Mouse (Mus musculus): ENCODE measurements around the gene Otof. TPM values are rescaled to one million over a fixed set of nuclear protein-coding genes. Genes with fewer than 3 reads are reported as not detected.
A peak's percentile ranks its signal among the peaks of the same experiment; 100 is the strongest.

The Otof gene
- polyA plus RNA-seq, 1 experiment from 2014 or later, result 0.09 TPM

DNA sequence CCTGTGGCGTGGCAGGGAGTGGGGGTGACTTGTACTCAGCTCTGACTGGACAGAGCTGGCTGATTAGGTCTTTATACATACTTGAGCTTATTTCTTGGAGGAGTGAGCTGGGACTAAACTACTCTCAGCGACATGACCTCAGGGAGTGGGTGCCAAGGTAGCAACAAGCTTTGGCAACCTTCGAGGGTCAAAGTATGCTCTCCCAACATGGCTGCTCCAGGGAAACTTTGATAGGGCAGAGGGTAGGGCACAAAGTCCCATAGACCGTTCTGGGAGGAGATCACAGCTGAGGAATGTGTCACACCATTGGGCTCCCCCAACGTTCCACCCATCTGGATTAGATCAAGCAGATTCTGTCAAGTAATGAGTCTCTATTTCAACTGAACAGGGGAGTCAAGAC lies 22.9 kb upstream of the Otof start:
- no peaks in the 10 kb centered on the region for H3K27me3 ChIP-seq (ENCODE audit: control insufficient read depth, insufficient read depth, low read length)
- no peaks in the 10 kb centered on the region for H3K9me3 ChIP-seq (ENCODE audit: control insufficient read depth, low read length)
- no peak overlapping the region for H3K4me3 ChIP-seq (ENCODE audit: low read depth, low read length)
- ATAC-seq (replicated peaks; ENCODE audit: low FRiP score) (no peak), DNase-seq (ENCODE audit: low spot score) (no peak)
- no peaks in the 10 kb centered on the region for H3K4me1 ChIP-seq (replicated peaks; ENCODE audit: control insufficient read depth, insufficient read depth, low read length)
- H3K27ac ChIP-seq (ENCODE audit: low read depth, low read length), result no peak overlapping the region
- 84% methylated on average over 5 of the region's 5 CpGs for WGBS
- H3K9ac ChIP-seq (ENCODE audit: low read length), result no peak overlapping the region
- H3K4me2 ChIP-seq (ENCODE audit: low read depth, low read length, severe bottlenecking), result no peak overlapping the region
- no peaks in the 10 kb centered on the region for H3K36me3 ChIP-seq (ENCODE audit: control insufficient read depth, insufficient read depth, low read length)

DNA sequence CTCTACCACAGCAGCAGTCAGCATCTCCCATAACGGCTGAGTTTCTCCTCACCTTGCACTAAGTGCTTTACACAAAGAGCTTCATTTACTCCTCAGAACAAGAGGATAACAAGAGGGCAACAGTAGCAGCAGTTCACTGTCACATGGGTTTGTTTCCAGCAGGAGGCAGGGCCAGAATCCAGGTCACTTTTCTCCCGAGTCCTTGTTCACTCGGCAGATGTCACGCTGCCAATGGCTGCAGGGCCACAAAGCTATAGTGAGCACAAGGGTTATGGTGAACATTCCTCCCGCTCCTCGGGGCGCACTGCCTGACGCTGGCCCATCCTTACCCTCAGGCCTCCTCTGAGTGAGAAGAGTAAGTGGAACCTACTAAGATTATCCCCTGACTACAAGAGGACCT lies 21.8 kb upstream of the Otof start:
- Histone ChIP-seq H3K36me3 (ENCODE audit: control insufficient read depth, insufficient read depth, low read length) (no peaks in the 10 kb centered on the region), H3K4me3 (ENCODE audit: low read depth, low read length) (no peak overlapping the region), H3K27ac (ENCODE audit: low read depth, low read length) (no peak overlapping the region), H3K9ac (ENCODE audit: low read length) (no peak overlapping the region), H3K4me2 (ENCODE audit: low read depth, low read length, severe bottlenecking) (no peak overlapping the region), H3K27me3 (ENCODE audit: control insufficient read depth, insufficient read depth, low read length) (no peaks in the 10 kb centered on the region), H3K4me1 (replicated peaks; ENCODE audit: control insufficient read depth, insufficient read depth, low read length) (no peaks in the 10 kb centered on the region), H3K9me3 (ENCODE audit: control insufficient read depth, low read length) (no peaks in the 10 kb centered on the region)
- DNase-seq (ENCODE audit: low spot score), result no peak
- ATAC-seq (replicated peaks; ENCODE audit: low FRiP score), result no peak
- 89% methylated on average over 8 of the region's 8 CpGs for WGBS

DNA sequence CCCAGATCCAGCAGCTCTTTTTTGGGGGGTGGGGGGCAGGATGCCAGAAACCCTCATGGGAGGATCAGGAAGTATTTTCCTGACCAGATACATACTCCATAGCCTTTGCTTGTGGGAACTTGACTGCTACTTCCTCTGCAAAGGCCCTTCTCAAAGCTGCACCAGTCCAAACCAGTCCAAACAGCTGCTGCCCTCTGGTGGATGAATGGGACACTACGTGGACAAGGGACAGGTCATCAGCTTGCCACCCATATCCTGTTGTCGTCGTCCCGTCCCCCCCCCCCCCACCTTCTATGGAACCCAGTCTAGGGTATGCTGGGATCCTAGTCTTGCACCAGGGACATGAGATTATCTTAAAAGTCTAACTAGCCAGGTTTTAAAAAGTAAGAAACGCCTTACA lies 20.6 kb upstream of the Otof start:
- no peak for ATAC-seq (replicated peaks; ENCODE audit: low FRiP score)
- Histone ChIP-seq H3K27ac (ENCODE audit: low read depth, low read length) (no peak overlapping the region), H3K27me3 (ENCODE audit: control insufficient read depth, insufficient read depth, low read length) (no peaks in the 10 kb centered on the region)

DNA sequence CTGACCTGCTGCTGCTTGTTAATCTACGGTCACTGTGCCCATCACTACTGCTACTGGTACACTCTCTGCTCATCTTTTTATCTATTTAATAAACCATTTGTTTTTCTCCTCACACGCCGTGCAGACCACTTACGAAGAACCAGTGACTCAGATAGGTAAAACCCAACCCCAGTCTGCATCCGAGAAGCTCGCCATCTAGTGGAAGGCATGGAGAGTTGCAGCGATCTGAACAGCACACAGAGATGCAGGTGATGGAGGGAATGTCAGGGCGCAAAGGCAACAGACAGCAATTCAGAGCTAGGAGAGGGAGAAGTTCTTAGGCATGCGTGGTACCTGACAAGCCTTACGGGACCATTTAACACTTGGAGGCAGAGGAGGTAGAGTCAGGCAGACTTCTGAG lies 14.8 kb upstream of the Otof start:
- ATAC-seq (replicated peaks; ENCODE audit: low FRiP score) (no peak), DNase-seq (ENCODE audit: low spot score) (no peak)
- WGBS, result 47% methylated on average over 10 of the region's 10 CpGs
- no peaks in the 10 kb centered on the region for H3K36me3 ChIP-seq (ENCODE audit: control insufficient read depth, insufficient read depth, low read length)
- H3K27ac ChIP-seq (ENCODE audit: low read depth, low read length), result no peak overlapping the region
- no peak overlapping the region for H3K4me3 ChIP-seq (ENCODE audit: low read depth, low read length)
- H3K9me3 ChIP-seq (ENCODE audit: control insufficient read depth, low read length), result no peaks in the 10 kb centered on the region; the same call in 1 of the 2 replicates
- H3K27me3 ChIP-seq (ENCODE audit: control insufficient read depth, insufficient read depth, low read length), result no peaks in the 10 kb centered on the region
- no peaks in the 10 kb centered on the region for H3K4me1 ChIP-seq (replicated peaks; ENCODE audit: control insufficient read depth, insufficient read depth, low read length)
- H3K4me2 ChIP-seq (ENCODE audit: low read depth, low read length, severe bottlenecking), result no peak overlapping the region
- H3K9ac ChIP-seq (ENCODE audit: low read length), result no peak overlapping the region

More for the DNA sequence above, 20.6 kb upstream of the Otof start:
- Histone ChIP-seq H3K36me3 (ENCODE audit: control insufficient read depth, insufficient read depth, low read length) (no peaks in the 10 kb centered on the region), H3K4me2 (ENCODE audit: low read depth, low read length, severe bottlenecking) (no peak overlapping the region), H3K4me1 (replicated peaks; ENCODE audit: control insufficient read depth, insufficient read depth, low read length) (no peaks in the 10 kb centered on the region), H3K9ac (ENCODE audit: low read length) (no peak overlapping the region), H3K9me3 (ENCODE audit: control insufficient read depth, low read length) (no peaks in the 10 kb centered on the region; the same call in 1 of the 2 replicates), H3K4me3 (ENCODE audit: low read depth, low read length) (no peak overlapping the region)
- DNase-seq (ENCODE audit: low spot score), result peak; percentile 85
- 19% methylated on average over 5 of the region's 5 CpGs for WGBS

DNA sequence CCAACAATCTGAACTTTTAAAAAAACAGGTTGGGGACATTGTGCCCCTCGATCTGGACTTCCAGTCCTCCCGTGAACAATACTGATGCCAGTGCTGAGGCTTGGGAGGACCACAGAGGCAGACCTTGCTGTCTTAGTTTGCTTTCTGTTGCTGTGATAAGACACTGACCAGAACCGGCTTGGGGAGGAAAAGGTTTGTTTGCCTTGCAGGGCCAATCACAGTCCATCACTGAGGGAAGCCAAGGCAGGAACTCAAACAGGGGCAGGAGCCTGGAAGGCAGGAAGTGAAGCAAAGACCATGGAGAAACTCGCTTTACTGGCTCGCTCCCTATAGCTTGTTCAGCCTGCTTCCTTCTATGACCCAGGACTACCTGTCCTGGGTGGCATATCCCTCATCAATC lies 10.4 kb upstream of the Otof start:
- Histone ChIP-seq H3K4me2 (ENCODE audit: low read depth, low read length, severe bottlenecking) (no peak overlapping the region), H3K36me3 (ENCODE audit: control insufficient read depth, insufficient read depth, low read length) (no peaks in the 10 kb centered on the region), H3K4me3 (ENCODE audit: low read depth, low read length) (no peak overlapping the region), H3K9ac (ENCODE audit: low read length) (no peak overlapping the region), H3K27ac (ENCODE audit: low read depth, low read length) (no peak overlapping the region), H3K9me3 (ENCODE audit: control insufficient read depth, low read length) (no peaks in the 10 kb centered on the region), H3K4me1 (replicated peaks; ENCODE audit: control insufficient read depth, insufficient read depth, low read length) (no peaks in the 10 kb centered on the region; the same call in 1 of the 2 replicates), H3K27me3 (ENCODE audit: control insufficient read depth, insufficient read depth, low read length) (no peaks in the 10 kb centered on the region)
- WGBS, result 88% methylated on average over 5 of the region's 5 CpGs
- no peak for DNase-seq (ENCODE audit: low spot score)
- ATAC-seq (replicated peaks; ENCODE audit: low FRiP score), result no peak

DNA sequence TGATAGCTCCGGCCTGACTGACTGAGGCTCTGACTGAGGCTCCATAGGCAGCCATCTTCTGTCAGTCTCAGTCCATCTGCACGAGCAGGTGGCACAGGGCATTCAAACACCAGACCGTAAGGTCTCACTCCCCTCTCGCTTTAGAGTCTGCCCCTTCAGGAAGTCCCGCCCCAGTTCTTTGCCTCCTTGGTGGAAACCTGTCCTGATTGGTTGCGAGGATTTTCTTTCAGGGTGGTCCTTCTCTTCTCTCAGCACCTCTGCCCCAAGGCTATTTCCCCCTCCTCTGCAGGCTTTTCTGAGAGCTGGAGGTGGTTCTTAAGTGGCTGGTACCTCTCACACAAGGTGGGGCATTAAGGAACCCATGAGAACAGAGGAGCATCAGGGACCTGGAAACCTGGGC lies 8.7 kb upstream of the Otof start:
- Histone ChIP-seq H3K9me3 (ENCODE audit: control insufficient read depth, low read length) (no peaks in the 10 kb centered on the region), H3K9ac (ENCODE audit: low read length) (no peak overlapping the region), H3K27ac (ENCODE audit: low read depth, low read length) (no peak overlapping the region), H3K4me3 (ENCODE audit: low read depth, low read length) (no peak overlapping the region), H3K27me3 (ENCODE audit: control insufficient read depth, insufficient read depth, low read length) (peaks cover 2% of the 10 kb centered on the region; the same call in 1 of the 2 replicates), H3K36me3 (ENCODE audit: control insufficient read depth, insufficient read depth, low read length) (no peaks in the 10 kb centered on the region), H3K4me2 (ENCODE audit: low read depth, low read length, severe bottlenecking) (no peak overlapping the region), H3K4me1 (replicated peaks; ENCODE audit: control insufficient read depth, insufficient read depth, low read length) (peaks cover 9% of the 10 kb centered on the region; the same call in 1 of the 2 replicates)
- ATAC-seq (replicated peaks; ENCODE audit: low FRiP score), result no peak
- DNase-seq (ENCODE audit: low spot score), result no peak
- WGBS, result 57% methylated on average over 6 of the region's 6 CpGs

DNA sequence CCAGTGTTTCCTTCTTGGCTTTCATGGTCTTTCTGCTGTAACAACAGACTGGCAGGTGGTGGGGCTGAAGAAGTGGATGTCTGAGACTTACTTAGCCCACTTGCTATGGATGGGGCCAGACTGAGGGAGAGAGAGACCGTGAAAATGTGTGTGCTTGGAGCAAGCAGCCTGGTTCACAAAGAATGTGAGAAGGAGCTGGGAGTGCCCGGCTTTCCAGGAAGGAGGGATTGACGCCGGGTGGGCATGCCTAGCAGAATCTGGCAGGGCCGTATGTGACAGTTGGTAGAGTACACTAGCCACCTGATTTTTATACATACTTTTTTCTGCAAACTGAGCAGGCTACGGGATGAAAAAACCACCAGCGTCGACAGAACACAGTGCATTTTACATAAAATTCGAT lies 4.6 kb upstream of the Otof start:
- Histone ChIP-seq H3K27ac (ENCODE audit: low read depth, low read length) (no peak overlapping the region), H3K9ac (ENCODE audit: low read length) (0 out of 2 replicates have a peak overlapping the region, but pooled peaks have one; percentile 37), H3K4me2 (ENCODE audit: low read depth, low read length, severe bottlenecking) (peak overlapping the region; percentile 47), H3K27me3 (ENCODE audit: control insufficient read depth, insufficient read depth, low read length) (peaks cover 2% of the 10 kb centered on the region; the same call in 1 of the 2 replicates), H3K4me1 (replicated peaks; ENCODE audit: control insufficient read depth, insufficient read depth, low read length) (peaks cover 11% of the 10 kb centered on the region; the same call in 1 of the 2 replicates), H3K4me3 (ENCODE audit: low read depth, low read length) (peak overlapping the region; percentile 23), H3K36me3 (ENCODE audit: control insufficient read depth, insufficient read depth, low read length) (no peaks in the 10 kb centered on the region), H3K9me3 (ENCODE audit: control insufficient read depth, low read length) (no peaks in the 10 kb centered on the region)
- DNase-seq (ENCODE audit: low spot score) (no peak), ATAC-seq (replicated peaks; ENCODE audit: low FRiP score) (no peak)
- WGBS, result 34% methylated on average over 9 of the region's 9 CpGs

DNA sequence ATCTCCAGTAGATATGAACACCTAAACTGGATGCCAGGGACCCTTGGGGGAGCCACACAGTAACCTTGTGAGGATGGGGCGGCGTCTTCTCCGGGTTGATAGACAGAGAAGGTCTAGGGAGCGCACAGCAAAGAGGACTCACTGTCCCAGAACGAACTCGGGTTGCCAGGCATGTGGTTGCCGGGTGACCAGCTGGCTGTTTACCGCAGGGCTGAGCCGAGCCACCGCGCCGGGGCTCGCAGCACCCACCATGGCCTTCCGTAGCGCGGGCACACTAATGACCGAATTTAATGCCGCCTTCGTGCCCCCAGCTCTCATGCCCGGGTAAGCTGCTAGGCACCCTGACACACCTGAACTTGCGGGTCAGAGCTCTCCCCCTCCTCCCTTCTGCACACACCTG lies 4.1 kb upstream of the Otof start, which contains the start of gene 1700001C02Rik:
1700001C02Rik (plus strand) TSS at position 187 of the 400 bp plus-strand sequence.
- Histone ChIP-seq H3K4me2 (ENCODE audit: low read depth, low read length, severe bottlenecking) (peak within 1 kb of the TSS; percentile 47), H3K27me3 (ENCODE audit: control insufficient read depth, insufficient read depth, low read length) (peaks cover 2% of the 10 kb centered on the region; the same call in 1 of the 2 replicates), H3K36me3 (ENCODE audit: control insufficient read depth, insufficient read depth, low read length) (no peaks in the 10 kb centered on the region), H3K9ac (ENCODE audit: low read length) (0 out of 2 replicates have a peak within 1 kb of the TSS, but pooled peaks have one; percentile 37), H3K4me3 (ENCODE audit: low read depth, low read length) (peak within 1 kb of the TSS; percentile 23), H3K27ac (ENCODE audit: low read depth, low read length) (no peak within 1 kb of the TSS), H3K4me1 (replicated peaks; ENCODE audit: control insufficient read depth, insufficient read depth, low read length) (peaks cover 11% of the 10 kb centered on the region; the same call in 1 of the 2 replicates), H3K9me3 (ENCODE audit: control insufficient read depth, low read length) (no peaks in the 10 kb centered on the region)
- DNase-seq (ENCODE audit: low spot score) (no peak), ATAC-seq (replicated peaks; ENCODE audit: low FRiP score) (no peak)
- WGBS, result 12% methylated on average over 21 of the region's 21 CpGs

DNA sequence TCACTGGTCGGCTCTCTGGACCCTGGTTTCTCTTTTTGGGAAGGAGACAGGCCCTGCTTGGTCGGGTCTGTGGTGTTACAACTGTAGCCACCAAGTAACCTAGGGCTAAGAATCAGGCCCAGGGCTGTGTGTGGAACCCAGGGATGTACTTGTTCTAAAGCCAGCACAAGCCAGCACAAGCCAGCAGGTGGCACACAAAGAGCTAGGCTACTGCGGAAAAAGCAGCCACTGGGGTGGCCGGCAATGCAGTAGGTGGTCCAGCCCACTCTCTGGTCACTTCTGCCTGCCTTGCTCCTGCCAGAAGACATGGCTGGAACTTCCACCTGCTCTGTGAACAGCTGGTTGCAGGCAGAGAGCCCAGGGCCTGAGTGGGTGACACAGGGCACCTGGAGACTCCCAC lies 1.6 kb downstream of the Otof start:
- H3K4me1 ChIP-seq (replicated peaks; ENCODE audit: control insufficient read depth, insufficient read depth, low read length), result 0 out of 2 replicates have a peak, but pooled peaks cover 2% of the 10 kb centered on the region
- H3K9me3 ChIP-seq (ENCODE audit: control insufficient read depth, low read length), result no peaks in the 10 kb centered on the region
- H3K27ac ChIP-seq (ENCODE audit: low read depth, low read length), result no peak overlapping the region
- no peak overlapping the region for H3K4me3 ChIP-seq (ENCODE audit: low read depth, low read length)
- H3K27me3 ChIP-seq (ENCODE audit: control insufficient read depth, insufficient read depth, low read length), result no peaks in the 10 kb centered on the region; the same call in 1 of the 2 replicates
- DNase-seq (ENCODE audit: low spot score) (no peak), ATAC-seq (replicated peaks; ENCODE audit: low FRiP score) (no peak)
- no peak overlapping the region for H3K9ac ChIP-seq (ENCODE audit: low read length)
- H3K4me2 ChIP-seq (ENCODE audit: low read depth, low read length, severe bottlenecking), result no peak overlapping the region
- no peaks in the 10 kb centered on the region for H3K36me3 ChIP-seq (ENCODE audit: control insufficient read depth, insufficient read depth, low read length)
- WGBS, result 26% methylated on average over 4 of the region's 4 CpGs

All from forebrain, embryonic 11.5 days (tissue).